Mouse (Mus musculus) kidney, embryonic 16.5 days (tissue): Measurements from ENCODE around the gene S100a1. TPM values are rescaled to one million over a fixed set of nuclear protein-coding genes. Genes with fewer than 3 reads are reported as not detected.

Experiments used
- ATAC-seq: fragments of 200-750 bp; cut with Nextera tagmentation; 2 replicates; pipeline ENCODE4 v1.8.0; 2017; ENCODE audit warnings: moderate TSS enrichment; ENCODE audit not compliant: low FRiP score, low TSS enrichment
- H3K27ac ChIP-seq: fragments of 300-500 bp; sonication (generic); 2 replicates; pipeline ENCODE4 v1.5.1; 2014; ENCODE audit warnings: low read length
- H3K27me3 ChIP-seq: fragments of 300-500 bp; sonication (generic); 2 replicates; pipeline ENCODE4 v1.6.1; 2014; ENCODE audit warnings: low read length, control low read depth, mixed read lengths; ENCODE audit not compliant: insufficient read depth
- H3K36me3 ChIP-seq: fragments of 300-500 bp; sonication (generic); 2 replicates; pipeline ENCODE4 v1.6.1; 2014; ENCODE audit warnings: low read length, control low read depth, mixed read lengths; ENCODE audit not compliant: insufficient read depth
- H3K4me1 ChIP-seq: fragments of 300-500 bp; sonication (generic); 2 replicates; pipeline ENCODE4 v1.6.1; 2014; ENCODE audit warnings: low read length, control low read depth, mixed read lengths; ENCODE audit not compliant: insufficient read depth
- H3K4me2 ChIP-seq: fragments of 300-500 bp; sonication (generic); replicated peaks from 2 replicates; pipeline ENCODE4 v1.6.1; 2014; ENCODE audit warnings: low read depth, low read length
- H3K4me3 ChIP-seq: fragments of 300-500 bp; sonication (generic); 2 replicates; pipeline ENCODE4 v1.5.1; 2014; ENCODE audit warnings: mild to moderate bottlenecking, low read length
- H3K9ac ChIP-seq: fragments of 300-500 bp; sonication (generic); replicated peaks from 2 replicates; pipeline ENCODE4 v1.6.1; 2014; ENCODE audit warnings: low read length
- H3K9me3 ChIP-seq: fragments of 300-500 bp; sonication (generic); 2 replicates; pipeline ENCODE4 v1.6.1; 2016; ENCODE audit warnings: low read length, control low read depth
- WGBS: fragments of 180-500 bp; shearing (Covaris S2); extraction: QIAGEN DNeasy Blood & Tissue Kit; methylation state at CpG from one replicate; pipeline ENCODE4 v1.1.7; 2014; 5-methylcytosine and 5-hydroxymethylcytosine counted together
- polyA plus RNA-seq: library from polyadenylated mRNA; unstranded; fragments of >200 nt; fragmentation: Nextera tagmentation; extraction: Ambion mirVana; gene quantifications from 2 replicates; pipeline ENCODE4 v1.2.1, GENCODE M21; 2015

The S100a1 gene
- 116 and 122 TPM in 2 replicates for polyA plus RNA-seq

- peak within 1 kb of the TSS; percentile 59 for H3K27ac ChIP-seq
- peak; percentile 60 for ATAC-seq
- H3K9me3 ChIP-seq = no peaks in the 10 kb centered on the region
- H3K4me1 ChIP-seq = peaks cover 22% of the 10 kb centered on the region
- H3K27me3 ChIP-seq = no peaks in the 10 kb centered on the region
- 3% methylated on average over 25 of the region's 25 CpGs for WGBS
- 0 out of 2 replicates have a peak, but pooled peaks cover 6% of the 10 kb centered on the region for H3K36me3 ChIP-seq
- H3K9ac ChIP-seq = peak within 1 kb of the TSS; percentile 70
- peak within 1 kb of the TSS; percentile 57 for H3K4me3 ChIP-seq
- H3K4me2 ChIP-seq = peak within 1 kb of the TSS; percentile 88
Observed at GRCm38 (mm10) chr3:90513796-90514590, at the start of gene S100a1, which contains the start of gene S100a13. TSS of gene S100a1 (minus strand) at chr3:90514392. TSS of gene S100a13 (plus strand) at chr3:90514435.

DNA sequence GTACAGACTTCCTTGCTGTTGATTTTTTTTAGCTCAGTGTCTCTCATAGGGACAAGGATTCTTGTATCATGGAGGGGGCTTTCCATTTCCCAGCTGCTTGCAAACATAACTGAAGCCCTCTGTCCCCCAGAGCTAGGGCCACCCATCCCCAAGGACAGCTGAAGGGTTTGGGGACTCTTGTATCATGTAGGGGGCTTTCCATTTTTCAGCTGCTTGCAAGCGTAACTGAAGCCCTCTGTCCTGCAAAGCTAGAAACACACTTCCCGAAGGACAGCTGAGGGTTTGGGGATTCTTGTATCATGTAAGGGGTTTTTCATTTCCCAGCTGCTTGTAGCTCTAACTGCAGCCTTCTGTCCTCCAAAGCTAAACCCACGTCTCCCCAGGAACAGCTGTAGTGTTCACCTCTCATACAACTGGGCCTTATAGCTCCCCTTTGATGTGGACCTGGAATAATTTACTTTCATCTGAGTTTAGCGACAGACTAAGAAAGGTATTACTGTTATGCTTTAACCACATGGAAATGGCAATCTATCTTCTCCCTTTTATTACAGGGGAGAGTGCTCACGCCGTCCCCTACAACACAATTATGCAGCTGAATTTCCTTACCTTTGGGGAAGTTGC lies 45.9 kb upstream of the S100a1 start, which contains the start of gene S100a3:
Gene S100a3, plus strand, starts transcription at position 571 of the 621 bp plus-strand sequence.
- Histone ChIP-seq H3K27ac (no peak within 1 kb of the TSS), H3K4me3 (no peak within 1 kb of the TSS), H3K9me3 (no peaks in the 10 kb centered on the region), H3K27me3 (no peaks in the 10 kb centered on the region), H3K4me2 (no peak within 1 kb of the TSS), H3K4me1 (no peaks in the 10 kb centered on the region), H3K9ac (no peak within 1 kb of the TSS), H3K36me3 (no peaks in the 10 kb centered on the region)
- 72% methylated on average over 6 of the region's 6 CpGs for WGBS
- no peak for ATAC-seq

- Histone ChIP-seq H3K4me2 (no peak overlapping the region), H3K36me3 (no peaks in the 10 kb centered on the region), H3K4me3 (no peak overlapping the region), H3K9ac (no peak overlapping the region), H3K4me1 (no peaks in the 10 kb centered on the region), H3K27ac (no peak overlapping the region), H3K9me3 (no peaks in the 10 kb centered on the region), H3K27me3 (no peaks in the 10 kb centered on the region)
- WGBS = 70% methylated on average over 5 of the region's 5 CpGs
- no peak for ATAC-seq
Observed at GRCm38 (mm10) chr3:90555954-90556353, 41.8 kb upstream of the S100a1 start.

DNA sequence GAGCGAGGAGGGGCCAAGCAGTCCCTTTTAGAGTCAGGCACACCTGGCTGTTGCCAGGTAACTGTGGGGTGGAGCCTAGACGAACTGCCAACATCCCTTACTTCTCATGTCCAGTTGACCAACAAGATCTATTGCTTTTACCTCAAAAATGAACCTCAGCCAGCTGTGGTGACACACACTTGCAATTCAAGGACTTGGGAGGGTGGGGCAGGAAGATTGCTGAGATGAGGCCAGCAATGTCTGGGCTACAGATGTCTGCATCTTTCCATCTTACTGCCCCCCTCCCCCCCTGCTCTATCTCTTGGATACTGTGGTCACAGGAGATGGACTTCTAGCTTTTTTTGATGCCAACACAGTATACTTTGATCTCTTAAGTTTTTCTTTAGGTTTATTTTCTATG lies 38.0 kb upstream of the S100a1 start:
- Histone ChIP-seq H3K9ac (no peak overlapping the region), H3K4me3 (no peak overlapping the region), H3K4me1 (peaks cover 9% of the 10 kb centered on the region; the same call in 1 of the 2 replicates), H3K9me3 (no peaks in the 10 kb centered on the region), H3K27ac (no peak overlapping the region), H3K4me2 (no peak overlapping the region), H3K36me3 (no peaks in the 10 kb centered on the region), H3K27me3 (no peaks in the 10 kb centered on the region)
- 65% methylated on average over 2 of the region's 2 CpGs for WGBS
- no peak for ATAC-seq

- no peak for ATAC-seq
- H3K9me3 ChIP-seq = no peaks in the 10 kb centered on the region
- H3K4me2 ChIP-seq = no peak overlapping the region
- H3K27me3 ChIP-seq = no peaks in the 10 kb centered on the region
- H3K27ac ChIP-seq = no peak overlapping the region
- no peak overlapping the region for H3K4me3 ChIP-seq
- WGBS = 74% methylated on average over 2 of the region's 2 CpGs
- peaks cover 9% of the 10 kb centered on the region; the same call in 1 of the 2 replicates for H3K4me1 ChIP-seq
- H3K9ac ChIP-seq = no peak overlapping the region
- no peaks in the 10 kb centered on the region for H3K36me3 ChIP-seq
Observed at GRCm38 (mm10) chr3:90550421-90550790, 36.2 kb upstream of the S100a1 start.

DNA sequence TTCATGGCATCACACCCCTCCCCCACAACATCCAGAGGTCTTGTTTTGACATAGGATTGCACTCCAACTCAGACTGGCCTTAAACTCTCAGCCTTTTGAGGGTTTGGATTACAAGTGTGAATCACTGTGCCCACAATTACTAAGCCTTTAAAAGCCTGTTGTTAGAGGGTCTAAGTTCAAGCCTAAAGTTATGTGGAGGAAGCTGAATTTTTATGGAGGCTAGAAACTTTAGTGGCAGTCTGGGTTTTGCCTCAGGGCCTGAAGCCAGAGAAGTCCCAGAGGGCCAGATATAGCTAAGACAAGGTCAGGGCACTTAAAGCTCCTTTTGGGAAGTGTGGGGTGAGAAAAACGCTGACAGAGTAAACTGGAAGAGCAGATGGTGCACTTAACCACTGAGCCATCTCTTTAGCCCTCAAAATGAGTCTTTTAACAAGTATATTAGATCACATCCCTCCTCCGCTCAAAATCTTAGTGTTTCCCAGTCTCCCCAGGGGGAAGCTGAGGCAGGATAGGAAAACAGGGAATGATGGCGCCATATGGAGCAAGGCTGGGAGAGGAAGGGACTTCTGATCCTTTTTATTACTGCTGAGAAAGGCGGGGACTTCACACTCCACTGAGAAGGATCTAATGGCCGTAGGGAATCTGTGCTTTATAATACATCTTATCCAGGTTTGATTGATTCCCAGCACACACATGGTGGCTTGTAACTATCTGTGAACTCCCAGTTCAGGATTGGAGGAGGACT lies 35.7 kb upstream of the S100a1 start:
- no peak overlapping the region for H3K27ac ChIP-seq
- H3K9me3 ChIP-seq = no peaks in the 10 kb centered on the region
- H3K4me3 ChIP-seq = no peak overlapping the region
- H3K36me3 ChIP-seq = no peaks in the 10 kb centered on the region
- H3K4me2 ChIP-seq = no peak overlapping the region
- 27% methylated on average over 5 of the region's 5 CpGs for WGBS
- H3K9ac ChIP-seq = no peak overlapping the region
- 0 out of 2 replicates have a peak, but pooled peaks have one; percentile 19 for ATAC-seq
- no peaks in the 10 kb centered on the region for H3K27me3 ChIP-seq
- H3K4me1 ChIP-seq = peaks cover 9% of the 10 kb centered on the region; the same call in 1 of the 2 replicates

DNA sequence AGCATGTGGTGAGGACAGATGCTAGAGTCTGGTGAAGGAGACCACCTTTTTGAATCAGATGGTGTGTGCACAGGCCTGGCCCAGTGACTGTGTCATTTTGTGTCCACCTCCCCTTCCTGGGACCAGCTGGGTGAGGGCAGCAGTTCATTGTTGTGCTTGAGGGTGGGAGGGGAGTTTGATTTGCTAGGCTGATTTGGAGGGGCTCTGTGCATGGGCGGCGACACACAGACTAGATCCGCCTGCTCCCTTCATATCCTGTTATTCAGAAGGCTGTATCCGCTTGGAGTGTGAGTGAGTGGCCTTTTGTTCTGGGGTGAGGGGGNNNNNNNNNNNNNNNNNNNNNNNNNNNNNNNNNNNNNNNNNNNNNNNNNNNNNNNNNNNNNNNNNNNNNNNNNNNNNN lies 26.7 kb upstream of the S100a1 start:
- peaks cover 36% of the 10 kb centered on the region for H3K4me1 ChIP-seq
- H3K9me3 ChIP-seq = no peaks in the 10 kb centered on the region
- peak overlapping the region; percentile 43 for H3K4me2 ChIP-seq
- H3K36me3 ChIP-seq = no peaks in the 10 kb centered on the region
- peak overlapping the region; percentile 78 for H3K27ac ChIP-seq
- WGBS = 27% methylated on average over 4 of the region's 4 CpGs
- H3K9ac ChIP-seq = peak overlapping the region; percentile 63
- H3K27me3 ChIP-seq = no peaks in the 10 kb centered on the region
- H3K4me3 ChIP-seq = peak overlapping the region; percentile 30
- ATAC-seq = peak; percentile 29; the same call in 1 of the 2 replicates

- 66% methylated on average over 5 of the region's 5 CpGs for WGBS
- ATAC-seq = no peak
- H3K9ac ChIP-seq = peak overlapping the region; percentile 69
Observed at GRCm38 (mm10) chr3:90537905-90538296, 23.7 kb upstream of the S100a1 start.

DNA sequence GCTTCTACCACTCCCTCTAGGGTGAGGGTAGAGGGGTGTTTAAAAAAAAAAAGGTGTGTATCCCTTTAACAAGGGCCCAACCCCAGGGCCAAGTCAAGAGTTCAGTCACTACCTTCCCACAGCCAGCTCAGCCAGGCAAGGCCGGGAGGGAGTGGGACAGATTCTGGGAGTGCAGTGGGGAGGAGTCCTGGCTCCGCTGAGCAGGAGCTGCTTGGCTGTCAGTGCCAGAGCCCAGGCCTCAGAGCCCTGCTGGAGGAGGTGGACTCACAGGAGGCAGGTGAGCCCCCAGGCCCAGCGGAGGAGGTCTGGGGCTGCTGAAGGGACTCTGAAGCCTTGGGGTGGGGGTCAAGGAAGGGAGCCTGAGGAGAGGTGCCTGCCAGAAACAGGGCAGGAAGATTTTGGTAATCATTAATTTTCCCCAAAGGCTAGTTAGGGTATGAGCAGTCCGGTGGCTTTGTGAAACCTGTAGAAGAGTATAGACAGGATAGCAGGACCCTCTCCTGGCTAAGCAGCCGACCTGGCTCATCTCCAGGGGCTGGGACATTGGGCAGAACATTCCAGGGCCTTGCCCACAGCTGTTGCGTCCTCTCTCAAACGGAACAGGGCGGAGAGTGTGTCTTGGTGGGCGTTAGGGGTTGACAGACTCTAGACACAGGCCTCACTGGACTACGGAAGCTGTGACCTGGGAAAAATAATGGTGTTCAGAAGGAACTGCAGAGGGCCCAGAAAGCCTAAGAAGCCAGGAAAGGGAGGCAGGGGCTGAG lies 23.1 kb upstream of the S100a1 start, which contains the start of gene S100a16:
Gene S100a16, plus strand, starts transcription at position 114 of the 764 bp plus-strand sequence.
- no peaks in the 10 kb centered on the region for H3K36me3 ChIP-seq
- peak within 1 kb of the TSS; percentile 41 for H3K4me3 ChIP-seq
- H3K4me1 ChIP-seq = peaks cover 33% of the 10 kb centered on the region
- peak within 1 kb of the TSS; percentile 96 for H3K27ac ChIP-seq
- peak within 1 kb of the TSS; percentile 48 for H3K4me2 ChIP-seq
- peak; percentile 93 for ATAC-seq
- H3K9me3 ChIP-seq = no peaks in the 10 kb centered on the region
- 35% methylated on average over 10 of the region's 10 CpGs for WGBS
- H3K9ac ChIP-seq = peak within 1 kb of the TSS; percentile 69
- no peaks in the 10 kb centered on the region for H3K27me3 ChIP-seq

More at GRCm38 (mm10) chr3:90537905-90538296, 23.7 kb upstream of the S100a1 start:
- Histone ChIP-seq H3K27me3 (no peaks in the 10 kb centered on the region), H3K4me2 (peak overlapping the region; percentile 48), H3K27ac (peak overlapping the region; percentile 96), H3K36me3 (no peaks in the 10 kb centered on the region), H3K4me3 (peak overlapping the region; percentile 41), H3K9me3 (no peaks in the 10 kb centered on the region), H3K4me1 (peaks cover 36% of the 10 kb centered on the region)
